Mouse (Mus musculus): ENCODE results near the gene Cmklr1. TPM values are rescaled to one million over a fixed set of nuclear protein-coding genes. Genes with fewer than 3 reads are reported as not detected.

The Cmklr1 gene
- polyA plus RNA-seq, 1 experiment from 2014 or later, result 1.7 TPM

- H3K36me3 ChIP-seq (replicated peaks; ENCODE audit: control insufficient read depth, insufficient read depth, low read depth, low read length), result no peaks in the 10 kb centered on the region
- DNase-seq (ENCODE audit: low spot score), result no peak
Measured at GRCm38 (mm10) chr5:113611771-113612233, 38.4 kb downstream of the Cmklr1 start.

GRCm38 (mm10) chr5:113611131-113611530 is 39.1 kb downstream of the Cmklr1 start:
- no peaks in the 10 kb centered on the region for H3K9me3 ChIP-seq (replicated peaks; ENCODE audit: control insufficient read depth, low read length)
- 76% methylated on average over 6 of the region's 6 CpGs for WGBS
- H3K27ac ChIP-seq (replicated peaks; ENCODE audit: low read depth, low read length), result no peak overlapping the region
- no peaks in the 10 kb centered on the region for H3K36me3 ChIP-seq (replicated peaks; ENCODE audit: control insufficient read depth, insufficient read depth, low read depth, low read length)
- ATAC-seq (replicated peaks; ENCODE audit: insufficient number of reproducible peaks, low FRiP score, low TSS enrichment, low read depth), result no peak
- no peak overlapping the region for H3K9ac ChIP-seq (replicated peaks; ENCODE audit: low read length)
- H3K4me2 ChIP-seq (ENCODE audit: low read depth, low read length), result no peak overlapping the region
- H3K27me3 ChIP-seq (ENCODE audit: control insufficient read depth, insufficient read depth, low read length), result no peaks in the 10 kb centered on the region
- H3K4me1 ChIP-seq (ENCODE audit: control insufficient read depth, insufficient read depth, low read length), result no peaks in the 10 kb centered on the region
- no peak for DNase-seq (ENCODE audit: low spot score)
- no peak overlapping the region for H3K4me3 ChIP-seq (ENCODE audit: low read depth, low read length)

More at GRCm38 (mm10) chr5:113611771-113612233, 38.4 kb downstream of the Cmklr1 start:
- Histone ChIP-seq H3K27ac (replicated peaks; ENCODE audit: low read depth, low read length) (no peak overlapping the region), H3K4me3 (ENCODE audit: low read depth, low read length) (no peak overlapping the region), H3K4me2 (ENCODE audit: low read depth, low read length) (no peak overlapping the region), H3K27me3 (ENCODE audit: control insufficient read depth, insufficient read depth, low read length) (no peaks in the 10 kb centered on the region), H3K9ac (replicated peaks; ENCODE audit: low read length) (no peak overlapping the region), H3K9me3 (replicated peaks; ENCODE audit: control insufficient read depth, low read length) (no peaks in the 10 kb centered on the region), H3K4me1 (ENCODE audit: control insufficient read depth, insufficient read depth, low read length) (no peaks in the 10 kb centered on the region)
- ATAC-seq (replicated peaks; ENCODE audit: insufficient number of reproducible peaks, low FRiP score, low TSS enrichment, low read depth), result no peak
- WGBS, result 85% methylated on average over 12 of the region's 12 CpGs

GRCm38 (mm10) chr5:113610490-113610889 is 39.7 kb downstream of the Cmklr1 start:
- DNase-seq (ENCODE audit: low spot score), result no peak
- Histone ChIP-seq H3K4me1 (ENCODE audit: control insufficient read depth, insufficient read depth, low read length) (no peaks in the 10 kb centered on the region), H3K9ac (replicated peaks; ENCODE audit: low read length) (no peak overlapping the region), H3K27ac (replicated peaks; ENCODE audit: low read depth, low read length) (no peak overlapping the region), H3K9me3 (replicated peaks; ENCODE audit: control insufficient read depth, low read length) (no peaks in the 10 kb centered on the region), H3K27me3 (ENCODE audit: control insufficient read depth, insufficient read depth, low read length) (no peaks in the 10 kb centered on the region), H3K36me3 (replicated peaks; ENCODE audit: control insufficient read depth, insufficient read depth, low read depth, low read length) (no peaks in the 10 kb centered on the region), H3K4me2 (ENCODE audit: low read depth, low read length) (no peak overlapping the region), H3K4me3 (ENCODE audit: low read depth, low read length) (no peak overlapping the region)
- no peak for ATAC-seq (replicated peaks; ENCODE audit: insufficient number of reproducible peaks, low FRiP score, low TSS enrichment, low read depth)
- WGBS, result 73% methylated on average over 6 of the region's 6 CpGs

DNA sequence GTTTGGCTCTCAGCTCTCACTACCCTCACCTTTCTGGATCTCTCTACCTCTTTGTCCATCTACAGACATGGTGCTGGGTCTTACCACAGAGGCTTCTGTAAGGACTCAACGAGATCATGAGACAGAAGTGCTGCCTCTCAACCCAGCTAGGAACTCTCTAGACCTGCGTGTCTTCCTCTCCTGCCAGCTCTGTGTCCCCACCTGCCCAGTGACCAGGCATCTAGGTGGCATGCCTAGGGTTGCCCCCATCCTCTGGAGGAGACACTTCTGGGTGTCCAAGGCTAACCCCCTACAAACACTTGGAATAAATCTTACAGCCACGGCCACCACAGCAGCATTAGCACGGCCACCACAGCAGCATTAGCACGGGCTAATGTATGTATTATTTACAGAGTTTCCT is 40.3 kb downstream of the Cmklr1 start:
- Histone ChIP-seq H3K27ac (replicated peaks; ENCODE audit: low read depth, low read length) (no peak overlapping the region), H3K9ac (replicated peaks; ENCODE audit: low read length) (no peak overlapping the region), H3K27me3 (ENCODE audit: control insufficient read depth, insufficient read depth, low read length) (no peaks in the 10 kb centered on the region), H3K36me3 (replicated peaks; ENCODE audit: control insufficient read depth, insufficient read depth, low read depth, low read length) (no peaks in the 10 kb centered on the region), H3K4me2 (ENCODE audit: low read depth, low read length) (no peak overlapping the region), H3K9me3 (replicated peaks; ENCODE audit: control insufficient read depth, low read length) (no peaks in the 10 kb centered on the region), H3K4me1 (ENCODE audit: control insufficient read depth, insufficient read depth, low read length) (no peaks in the 10 kb centered on the region), H3K4me3 (ENCODE audit: low read depth, low read length) (no peak overlapping the region)
- no peak for ATAC-seq (replicated peaks; ENCODE audit: insufficient number of reproducible peaks, low FRiP score, low TSS enrichment, low read depth)
- WGBS, result 73% methylated on average over 5 of the region's 5 CpGs
- DNase-seq (ENCODE audit: low spot score), result no peak

DNA sequence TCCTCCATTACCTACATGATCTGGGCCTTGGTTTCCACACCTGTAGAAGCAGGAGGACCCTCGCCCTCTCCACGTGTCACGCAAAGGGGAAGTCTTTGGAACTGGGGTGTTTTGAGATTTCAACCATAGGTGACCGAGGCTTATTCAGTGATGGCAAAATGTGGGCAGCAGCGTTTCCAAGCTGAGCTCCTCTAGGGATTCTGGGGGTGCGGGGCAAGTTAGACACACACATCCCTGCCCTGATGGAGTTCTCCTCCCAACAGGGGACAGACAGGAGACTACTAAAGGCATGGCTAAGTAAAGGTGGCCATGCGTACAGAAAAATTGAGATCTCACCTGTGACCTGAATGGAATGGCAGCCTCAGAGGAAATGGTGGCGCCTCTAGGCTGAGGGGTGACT is 41.7 kb downstream of the Cmklr1 start:
- no peak for ATAC-seq (replicated peaks; ENCODE audit: insufficient number of reproducible peaks, low FRiP score, low TSS enrichment, low read depth)
- no peak for DNase-seq (ENCODE audit: low spot score)
- Histone ChIP-seq H3K27ac (replicated peaks; ENCODE audit: low read depth, low read length) (no peak overlapping the region), H3K36me3 (replicated peaks; ENCODE audit: control insufficient read depth, insufficient read depth, low read depth, low read length) (no peaks in the 10 kb centered on the region), H3K4me3 (ENCODE audit: low read depth, low read length) (no peak overlapping the region), H3K27me3 (ENCODE audit: control insufficient read depth, insufficient read depth, low read length) (no peaks in the 10 kb centered on the region), H3K9ac (replicated peaks; ENCODE audit: low read length) (no peak overlapping the region), H3K4me1 (ENCODE audit: control insufficient read depth, insufficient read depth, low read length) (no peaks in the 10 kb centered on the region), H3K4me2 (ENCODE audit: low read depth, low read length) (no peak overlapping the region), H3K9me3 (replicated peaks; ENCODE audit: control insufficient read depth, low read length) (no peaks in the 10 kb centered on the region)
- WGBS, result 84% methylated on average over 8 of the region's 8 CpGs

- H3K4me3 ChIP-seq (ENCODE audit: low read depth, low read length), result no peak overlapping the region
- H3K9ac ChIP-seq (replicated peaks; ENCODE audit: low read length), result no peak overlapping the region
- ATAC-seq (replicated peaks; ENCODE audit: insufficient number of reproducible peaks, low FRiP score, low TSS enrichment, low read depth), result no peak
- H3K4me1 ChIP-seq (ENCODE audit: control insufficient read depth, insufficient read depth, low read length), result no peaks in the 10 kb centered on the region
- no peaks in the 10 kb centered on the region for H3K9me3 ChIP-seq (replicated peaks; ENCODE audit: control insufficient read depth, low read length)
- no peak overlapping the region for H3K27ac ChIP-seq (replicated peaks; ENCODE audit: low read depth, low read length)
- H3K27me3 ChIP-seq (ENCODE audit: control insufficient read depth, insufficient read depth, low read length), result no peaks in the 10 kb centered on the region
- no peaks in the 10 kb centered on the region for H3K36me3 ChIP-seq (replicated peaks; ENCODE audit: control insufficient read depth, insufficient read depth, low read depth, low read length)
- no peak for DNase-seq (ENCODE audit: low spot score)
- H3K4me2 ChIP-seq (ENCODE audit: low read depth, low read length), result no peak overlapping the region
- 31% methylated on average over 13 of the region's 13 CpGs for WGBS
Measured at GRCm38 (mm10) chr5:113607941-113608431, 42.2 kb downstream of the Cmklr1 start.

DNA sequence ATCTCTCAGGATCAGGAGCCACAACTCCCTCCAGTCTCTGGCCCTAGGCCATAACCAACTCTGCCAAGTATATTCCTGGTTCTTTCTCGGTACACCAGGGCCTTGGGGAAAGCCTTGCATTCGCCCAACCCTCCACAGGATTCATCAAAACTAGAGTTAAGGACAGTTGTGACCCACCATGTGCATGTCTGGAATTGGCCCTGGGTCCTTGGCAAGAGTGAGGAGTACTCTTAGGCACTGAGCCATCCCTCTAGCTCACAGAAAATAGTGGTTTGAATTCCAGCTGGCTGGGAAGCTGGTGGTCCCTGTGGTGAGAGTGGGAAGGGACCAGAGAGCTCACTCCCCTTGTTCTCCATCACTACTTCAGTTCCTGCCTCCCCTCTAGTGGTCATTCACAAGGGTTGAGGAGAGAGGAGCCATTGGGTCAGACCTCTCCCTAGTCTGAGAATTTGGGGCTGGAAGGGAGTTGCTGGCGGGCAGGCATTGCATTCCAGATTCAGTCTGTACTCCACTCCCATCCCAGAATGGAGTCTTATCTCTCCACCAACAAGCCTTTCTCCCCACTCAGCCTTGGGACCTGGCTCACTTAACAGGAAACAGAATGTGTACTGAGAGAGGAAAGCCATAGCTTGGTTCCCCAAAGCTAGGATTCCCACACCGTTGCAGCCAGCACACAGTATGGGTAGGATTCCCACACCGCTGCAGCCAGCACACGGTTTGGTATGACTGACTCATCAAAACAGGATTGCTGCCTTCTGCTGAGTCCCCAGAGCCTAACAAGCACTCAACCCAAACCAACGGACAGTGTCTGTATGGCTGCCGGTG is 43.1 kb downstream of the Cmklr1 start:
- WGBS, result 82% methylated on average over 8 of the region's 8 CpGs
- ATAC-seq (replicated peaks; ENCODE audit: insufficient number of reproducible peaks, low FRiP score, low TSS enrichment, low read depth) (no peak), DNase-seq (ENCODE audit: low spot score) (no peak)
- H3K4me3 ChIP-seq (ENCODE audit: low read depth, low read length), result no peak overlapping the region
- H3K27me3 ChIP-seq (ENCODE audit: control insufficient read depth, insufficient read depth, low read length), result no peaks in the 10 kb centered on the region
- no peaks in the 10 kb centered on the region for H3K36me3 ChIP-seq (replicated peaks; ENCODE audit: control insufficient read depth, insufficient read depth, low read depth, low read length)
- H3K4me2 ChIP-seq (ENCODE audit: low read depth, low read length), result no peak overlapping the region
- no peak overlapping the region for H3K9ac ChIP-seq (replicated peaks; ENCODE audit: low read length)
- H3K9me3 ChIP-seq (replicated peaks; ENCODE audit: control insufficient read depth, low read length), result no peaks in the 10 kb centered on the region
- H3K4me1 ChIP-seq (ENCODE audit: control insufficient read depth, insufficient read depth, low read length), result no peaks in the 10 kb centered on the region
- no peak overlapping the region for H3K27ac ChIP-seq (replicated peaks; ENCODE audit: low read depth, low read length)

- ATAC-seq (replicated peaks; ENCODE audit: insufficient number of reproducible peaks, low FRiP score, low TSS enrichment, low read depth) (no peak), DNase-seq (ENCODE audit: low spot score) (no peak)
- H3K27me3 ChIP-seq (ENCODE audit: control insufficient read depth, insufficient read depth, low read length), result no peaks in the 10 kb centered on the region
- no peak overlapping the region for H3K9ac ChIP-seq (replicated peaks; ENCODE audit: low read length)
- H3K27ac ChIP-seq (replicated peaks; ENCODE audit: low read depth, low read length), result no peak overlapping the region
- H3K36me3 ChIP-seq (replicated peaks; ENCODE audit: control insufficient read depth, insufficient read depth, low read depth, low read length), result no peaks in the 10 kb centered on the region
- no peaks in the 10 kb centered on the region for H3K9me3 ChIP-seq (replicated peaks; ENCODE audit: control insufficient read depth, low read length)
- WGBS, result 67% methylated on average over 3 of the region's 3 CpGs
- H3K4me3 ChIP-seq (ENCODE audit: low read depth, low read length), result no peak overlapping the region
- no peaks in the 10 kb centered on the region for H3K4me1 ChIP-seq (ENCODE audit: control insufficient read depth, insufficient read depth, low read length)
- H3K4me2 ChIP-seq (ENCODE audit: low read depth, low read length), result no peak overlapping the region
Measured at GRCm38 (mm10) chr5:113606121-113606520, 44.1 kb downstream of the Cmklr1 start.

Data from embryonic facial prominence, embryonic 11.5 days (tissue).